Mouse (Mus musculus) embryo, embryonic 10 days (tissue): Measurements from ENCODE around the gene Kifc5b.
"Not testable (repeated sequence)": the region's sequence is repeated elsewhere in the genome, so short reads cannot be mapped to it uniquely, and the experiment has no call there.

ENCODE experiments used
- DNase-seq: peaks from one replicate; pipeline ENCODE4 v3.0.0-alpha.2; 2015; ENCODE audit warnings: low spot score

The Kifc5b gene

DNA sequence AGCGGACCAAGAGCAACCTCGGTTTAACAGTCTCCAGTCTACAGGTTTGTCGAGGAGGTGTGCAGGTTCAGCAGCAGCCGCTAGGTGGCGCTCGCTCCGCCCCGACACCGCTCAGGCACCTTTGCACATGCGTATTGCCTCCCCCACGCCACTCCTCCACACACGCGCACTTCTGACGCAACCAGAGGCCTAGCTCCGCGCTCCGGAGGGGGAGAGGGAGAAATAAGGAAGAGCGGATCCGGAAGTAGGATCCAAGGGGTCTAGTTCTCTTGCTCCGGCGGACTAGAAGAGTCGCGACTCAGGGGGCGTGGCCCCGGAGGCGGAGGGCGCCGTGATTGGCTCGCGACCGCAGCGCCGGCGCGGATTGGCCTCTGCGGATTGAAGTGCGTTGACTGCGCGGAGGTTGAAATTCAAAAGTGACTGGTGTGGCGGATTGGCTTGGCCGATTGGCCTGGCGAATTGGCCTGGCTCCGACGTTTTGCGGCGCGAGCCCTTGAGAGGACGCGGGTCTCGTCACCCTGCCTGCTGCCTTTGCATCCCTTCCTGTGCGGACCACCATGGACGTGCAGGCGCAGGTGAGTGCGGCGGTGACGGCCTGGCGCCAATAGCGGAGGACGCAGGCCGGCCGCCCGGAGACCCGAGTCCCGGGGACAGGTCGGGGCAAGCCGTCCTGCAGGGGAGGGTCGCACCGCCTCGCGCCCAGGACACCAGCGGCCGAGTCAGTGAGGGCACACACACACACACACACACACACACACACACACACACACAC is at the start of gene Kifc5b:
Gene Kifc5b (plus strand): TSS at position 381 of the 772 bp plus-strand sequence.
- DNase-seq: peak; percentile 99

DNA sequence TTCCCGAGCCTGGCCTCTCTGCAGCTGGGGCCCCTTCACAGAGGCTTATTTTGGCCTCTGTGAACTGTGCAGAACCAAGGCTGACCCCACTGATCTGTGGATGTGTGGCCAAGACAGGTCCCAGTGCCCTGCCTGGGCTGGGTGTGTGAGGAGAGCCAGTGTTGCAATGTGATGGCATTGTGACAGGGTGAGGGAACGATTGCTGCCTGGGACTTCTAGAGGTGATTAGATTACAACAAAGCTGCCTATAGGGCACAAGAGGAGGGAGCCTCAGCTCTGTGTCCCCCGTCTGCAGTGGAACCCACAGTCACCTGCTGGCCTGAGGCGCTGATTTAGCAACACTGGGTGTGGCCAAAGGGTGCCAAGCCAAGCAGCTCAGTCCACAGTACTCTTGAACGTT is 48.1 kb upstream of the Kifc5b start:
- DNase-seq: no peak

DNA sequence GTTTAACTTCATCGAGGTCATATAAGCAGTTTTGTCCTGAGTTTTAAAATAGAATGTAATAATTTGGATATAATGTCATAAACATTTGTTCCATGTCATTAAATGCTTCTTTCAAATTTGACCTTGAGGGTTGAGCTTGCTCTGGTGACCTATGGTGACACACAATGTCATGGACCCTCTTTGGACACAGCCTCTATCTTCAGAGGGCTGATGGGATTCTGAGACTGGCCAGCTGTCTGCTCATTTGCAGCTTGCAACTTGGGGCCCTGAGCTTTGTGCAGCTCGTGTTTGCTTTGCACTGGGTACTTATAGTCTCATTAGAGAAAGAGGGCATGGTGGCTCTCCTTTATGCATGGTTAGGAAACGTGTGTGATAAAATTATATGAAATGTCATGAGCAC is 44.0 kb upstream of the Kifc5b start:
- DNase-seq: no peak

DNA sequence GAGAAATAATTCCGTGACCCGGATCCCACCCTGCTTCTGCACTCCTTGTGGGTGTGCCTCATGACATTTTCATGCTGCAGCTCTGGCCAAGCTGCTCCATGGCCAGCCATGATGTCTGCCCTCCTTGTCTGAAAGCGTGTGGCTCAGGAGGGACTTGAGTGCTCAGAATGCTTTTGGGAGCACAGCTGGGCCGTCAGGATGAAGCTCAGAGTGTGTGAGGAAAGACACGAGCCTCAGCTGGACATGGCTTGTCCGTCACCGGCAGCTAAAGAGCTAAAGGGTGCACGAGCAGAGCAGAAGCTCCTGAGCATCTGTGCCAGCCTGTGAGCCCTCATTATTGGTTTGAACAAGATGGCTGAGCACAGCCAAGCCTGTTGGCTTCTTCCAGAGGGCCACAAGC is 43.4 kb upstream of the Kifc5b start:
- no peak for DNase-seq

DNA sequence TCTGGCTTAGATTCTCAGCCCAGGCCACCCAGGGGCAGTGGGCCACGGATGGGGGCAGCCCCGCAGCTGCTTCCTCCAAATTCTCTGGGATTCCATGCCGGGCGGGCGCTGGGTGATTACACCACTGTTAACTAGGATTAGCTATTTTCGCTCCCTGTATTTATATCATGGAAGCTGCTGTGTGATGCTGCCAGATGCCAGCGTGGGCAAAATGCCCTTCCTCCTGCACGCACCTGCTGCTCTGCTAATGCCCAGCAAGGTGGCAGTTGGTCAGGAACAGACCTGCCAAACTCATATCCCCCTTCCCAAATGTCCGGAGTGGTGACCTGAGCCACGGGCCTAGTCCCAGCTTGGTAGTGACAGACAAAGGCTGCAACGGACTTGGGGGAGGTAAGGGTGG is 42.3 kb upstream of the Kifc5b start:
- no peak for DNase-seq

DNA sequence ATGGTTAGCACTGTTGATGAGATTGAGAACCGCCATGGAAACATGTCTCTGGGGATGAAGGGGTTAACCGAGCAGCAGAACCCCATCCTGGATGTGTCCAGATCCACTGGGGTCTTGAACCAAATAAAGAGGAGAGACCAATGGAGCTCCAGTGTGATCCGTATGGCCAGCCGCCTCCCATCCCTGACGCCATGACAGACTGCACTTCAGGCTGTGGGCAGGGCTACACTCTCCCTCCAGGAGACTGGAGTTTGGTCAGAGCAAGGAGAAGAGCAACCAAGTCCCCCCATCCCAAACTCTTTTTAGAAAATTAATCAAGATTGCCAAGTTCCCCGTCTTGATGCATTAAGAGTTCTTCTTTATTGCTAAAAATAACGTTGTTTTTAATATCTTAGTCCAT is 39.0 kb upstream of the Kifc5b start:
- no peak for DNase-seq

DNA sequence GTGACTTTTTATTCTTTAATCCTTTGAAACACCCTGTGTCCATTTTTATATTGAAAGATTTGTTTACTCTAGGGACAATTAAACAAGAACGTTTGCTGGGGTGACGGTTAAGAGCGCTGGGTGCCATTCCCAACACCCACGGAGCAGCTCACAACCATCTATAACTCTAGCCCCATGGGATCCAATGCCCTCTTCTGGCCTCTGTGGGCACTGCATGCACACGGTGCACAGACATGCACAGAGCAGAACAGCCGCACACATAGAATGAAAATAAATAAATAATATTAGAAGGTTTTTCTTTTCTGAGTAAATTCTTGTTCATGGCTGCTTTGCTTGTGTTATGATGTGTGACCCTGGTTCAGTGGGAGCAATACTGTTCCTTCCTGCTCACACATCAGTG is 37.7 kb upstream of the Kifc5b start:
- no peak for DNase-seq

DNA sequence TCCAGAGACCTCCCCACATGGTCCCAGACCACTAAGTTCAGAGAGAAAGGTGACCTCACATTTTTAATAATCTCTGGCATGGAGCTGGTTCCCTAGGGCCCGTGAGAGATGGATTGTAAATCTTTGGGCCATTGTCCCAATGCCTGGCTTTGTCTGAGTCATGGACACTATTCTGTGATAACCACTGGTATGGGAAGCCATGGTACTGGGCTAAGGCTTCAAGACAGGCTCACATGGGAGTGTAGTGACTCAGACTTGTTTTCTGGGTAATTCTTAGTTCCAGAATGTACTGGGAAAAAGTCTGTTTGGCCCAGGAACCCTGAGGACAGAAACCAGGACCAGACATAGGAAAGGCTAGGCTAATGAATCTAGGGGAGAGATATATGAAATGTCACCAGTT is 34.2 kb upstream of the Kifc5b start:
- no peak for DNase-seq

DNA sequence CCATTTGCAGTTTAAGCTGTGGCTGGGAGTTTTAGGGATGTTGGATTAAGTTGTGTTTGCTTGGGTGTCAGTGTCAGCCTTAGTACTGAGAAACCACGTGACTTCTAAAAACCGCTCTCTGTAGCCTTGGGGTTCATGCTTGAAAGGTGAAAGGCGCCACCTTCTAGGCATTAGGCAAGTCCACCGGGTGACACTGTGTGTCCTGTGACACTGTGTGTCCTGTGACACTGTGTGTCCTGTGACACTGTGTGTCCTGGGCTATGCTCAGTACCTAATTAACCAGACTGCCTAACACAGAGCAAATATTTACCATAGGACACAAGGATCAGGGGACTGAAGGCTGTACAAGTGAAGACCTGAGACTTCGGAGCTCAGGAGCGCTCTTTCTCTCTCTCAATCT is 33.3 kb upstream of the Kifc5b start:
- no peak for DNase-seq

DNA sequence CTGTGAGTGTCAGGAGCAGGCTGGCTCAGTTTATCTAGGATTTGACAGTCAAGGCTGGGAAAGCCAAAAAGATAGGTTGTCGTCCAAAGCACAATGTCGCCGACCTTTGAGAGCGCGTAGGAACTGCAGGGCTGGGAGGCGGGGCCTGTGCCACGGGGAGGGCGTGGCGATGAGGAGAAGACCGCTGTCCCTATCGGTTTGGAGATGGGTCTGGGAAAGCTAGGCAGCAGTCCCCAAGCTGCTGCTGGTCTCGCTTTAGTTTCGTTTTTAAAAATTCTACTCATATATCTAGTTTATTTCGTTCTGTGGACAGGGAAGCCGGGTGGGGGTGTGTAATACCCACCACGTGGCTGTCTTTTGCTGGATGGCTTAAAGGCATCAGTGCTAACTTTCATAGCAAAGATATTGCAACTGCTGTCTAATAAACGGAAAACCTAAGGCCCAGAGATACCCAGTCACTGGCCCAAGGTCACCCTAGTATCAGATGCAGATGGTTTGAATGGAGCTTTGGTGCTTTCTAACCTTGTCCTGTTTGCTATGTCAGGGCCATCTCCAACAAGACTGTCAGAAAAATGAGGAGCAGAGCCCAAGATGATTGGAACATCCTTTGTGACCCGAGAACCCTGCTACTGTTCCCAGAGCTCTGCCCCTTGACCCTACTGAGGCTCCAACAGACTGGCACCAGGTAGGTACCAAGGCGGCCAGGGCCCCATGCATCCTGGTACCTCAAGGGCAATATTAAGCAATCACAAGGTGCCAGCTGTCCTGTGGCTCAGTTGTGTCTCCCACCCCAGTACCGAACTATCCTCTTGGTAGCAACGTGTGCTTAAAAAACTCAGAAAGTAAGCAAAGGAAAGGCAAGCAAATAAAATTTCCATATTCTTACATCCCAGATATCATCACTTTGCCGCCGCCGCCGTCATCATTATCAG is 31.6 kb upstream of the Kifc5b start:
- peak; percentile 94 for DNase-seq

DNA sequence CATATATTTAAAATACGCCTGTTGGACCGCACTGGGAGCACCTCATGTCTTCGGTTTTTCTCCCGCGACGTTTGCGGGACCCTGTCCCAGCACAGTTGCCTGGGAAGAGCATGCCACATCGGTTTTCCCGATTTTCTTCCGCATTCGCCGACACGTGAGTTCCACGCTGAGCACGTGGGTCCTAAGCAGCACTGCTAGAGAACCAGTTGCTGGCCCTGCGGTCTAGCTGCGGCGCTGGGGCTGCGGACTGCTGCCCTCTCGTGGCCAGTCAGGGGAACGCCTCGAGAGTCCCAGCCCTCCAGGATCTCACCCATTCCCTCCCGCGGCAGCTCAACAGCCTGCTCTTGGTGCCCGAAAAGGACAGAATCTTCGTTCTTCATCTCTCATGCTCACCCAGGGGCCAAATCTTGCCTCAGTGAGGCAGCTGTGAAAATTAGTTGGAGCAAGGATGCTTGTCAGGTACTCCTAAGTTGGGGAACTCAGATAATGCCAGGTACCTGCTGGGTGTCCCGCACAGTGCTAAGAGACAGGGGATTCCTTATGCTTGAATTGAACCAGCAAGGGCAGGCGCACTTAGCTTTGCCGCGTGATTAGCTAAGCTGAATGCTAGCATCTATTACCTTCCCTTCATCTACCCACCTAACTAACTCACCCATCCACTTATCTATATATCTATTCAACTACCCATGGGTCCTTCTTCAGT is 30.7 kb upstream of the Kifc5b start:
- DNase-seq: peak; percentile 91

DNA sequence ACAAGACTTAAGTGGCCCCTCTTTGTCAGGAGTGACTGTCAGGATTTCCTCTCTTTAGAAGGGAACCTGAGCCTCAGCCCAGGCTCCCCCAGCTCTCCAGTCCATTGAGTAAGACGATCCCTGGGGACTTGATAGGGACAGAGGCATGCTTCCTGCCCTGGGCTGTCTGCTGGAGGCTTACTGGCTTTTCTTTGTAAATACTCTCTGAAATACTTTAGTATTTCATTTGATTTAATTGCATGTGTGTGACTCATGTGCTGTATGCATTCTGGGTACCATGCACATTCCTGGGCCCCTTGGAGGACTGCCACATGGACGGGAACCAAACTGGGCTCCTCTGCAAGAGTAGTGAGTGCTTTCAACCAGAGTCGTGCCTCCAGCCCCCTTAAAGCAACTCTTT is 29.0 kb upstream of the Kifc5b start:
- no peak for DNase-seq

DNA sequence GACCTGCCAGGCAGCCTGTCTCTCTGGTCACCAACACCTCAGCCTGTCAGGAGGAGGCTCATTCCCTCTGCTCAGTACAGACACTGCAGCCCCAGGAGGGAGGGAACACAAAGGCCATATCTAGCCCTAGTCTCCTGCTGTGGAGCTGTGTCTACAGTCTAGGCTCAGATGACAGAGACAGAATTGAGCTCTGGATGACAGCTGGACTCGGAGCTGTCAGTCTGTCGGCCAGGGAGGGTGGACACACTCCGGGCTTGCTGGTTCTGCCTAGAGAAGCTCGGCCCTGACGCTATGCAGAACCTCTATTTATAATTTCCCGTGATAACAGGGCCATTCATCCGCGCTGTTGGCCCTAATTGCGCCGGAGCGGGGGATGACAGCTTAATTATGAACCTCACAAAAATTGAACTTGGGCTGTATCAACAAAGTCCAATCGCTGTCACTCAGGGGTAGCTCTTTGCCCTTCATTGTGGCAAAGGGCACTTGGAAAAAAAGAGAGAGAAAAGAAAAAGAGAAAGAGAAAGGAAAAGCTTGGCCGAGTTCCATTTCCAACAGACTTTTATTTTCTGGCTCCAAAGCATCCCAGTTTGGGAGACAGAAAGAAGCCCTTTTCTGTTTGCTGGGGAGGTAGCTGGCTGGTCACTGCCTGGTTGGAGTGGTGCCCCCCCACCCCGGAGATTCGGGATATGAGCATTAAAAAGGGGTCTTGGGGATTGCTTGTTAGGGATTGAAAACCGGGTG is 24.1 kb upstream of the Kifc5b start:
- peak; percentile 17 for DNase-seq

DNA sequence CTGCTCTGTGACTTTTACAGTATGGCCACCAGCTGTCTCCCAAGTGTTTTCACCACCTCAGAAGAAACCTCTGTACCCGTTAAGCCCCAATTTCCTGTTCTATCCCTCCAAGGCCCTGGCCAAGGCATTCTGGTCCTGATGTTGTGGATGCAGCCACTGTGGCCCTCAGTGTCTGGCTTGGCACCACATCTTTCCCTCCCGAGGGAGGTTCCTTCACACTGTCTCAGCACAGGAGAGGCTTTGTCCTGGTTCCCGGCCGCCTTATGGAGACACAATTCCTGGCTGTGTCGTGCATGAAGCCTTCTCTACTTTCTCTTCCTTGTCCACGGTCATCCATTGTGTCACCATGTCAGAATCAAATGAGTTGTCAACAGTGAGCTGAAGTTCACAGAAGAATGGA is 23.4 kb upstream of the Kifc5b start:
- no peak for DNase-seq

DNA sequence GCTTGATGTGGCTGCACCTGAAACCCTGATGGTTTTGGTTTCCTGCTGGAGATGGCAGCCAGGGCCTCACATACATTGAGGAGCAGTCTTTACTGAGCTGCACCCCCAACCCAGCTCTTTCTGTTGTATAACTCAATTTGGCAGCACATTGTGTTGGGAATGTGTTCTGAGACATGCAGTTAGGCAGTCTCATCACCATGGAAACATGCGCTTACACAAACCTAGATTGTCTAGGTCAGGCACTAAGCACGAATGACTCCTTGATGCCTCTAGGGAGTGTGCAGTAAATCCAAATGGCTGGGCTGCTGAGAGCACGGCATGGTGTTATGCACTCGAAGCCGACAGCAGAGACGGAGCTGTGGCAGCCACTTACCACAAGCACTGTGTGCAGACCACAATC is 22.5 kb upstream of the Kifc5b start:
- DNase-seq: no peak

DNA sequence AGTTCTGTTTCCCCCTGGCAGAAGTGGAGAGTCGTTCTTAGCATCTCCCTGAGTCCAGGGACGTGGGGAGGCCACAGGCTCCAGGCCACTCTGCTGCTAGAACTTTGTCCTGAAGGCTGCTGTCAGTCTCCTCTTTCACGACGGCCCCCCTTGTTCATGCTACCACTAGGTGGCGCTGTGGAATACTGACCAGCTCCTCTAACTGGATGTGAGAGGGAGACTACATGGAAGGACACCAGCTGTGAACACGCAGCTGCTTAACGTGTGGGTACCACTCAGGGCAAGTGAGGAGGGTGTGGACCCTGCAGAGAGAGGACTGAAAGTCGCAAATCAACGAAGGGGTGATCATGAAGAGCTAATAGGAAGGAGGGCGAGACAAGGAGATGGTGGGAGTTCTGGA is 21.3 kb upstream of the Kifc5b start:
- DNase-seq: peak; percentile 87

DNA sequence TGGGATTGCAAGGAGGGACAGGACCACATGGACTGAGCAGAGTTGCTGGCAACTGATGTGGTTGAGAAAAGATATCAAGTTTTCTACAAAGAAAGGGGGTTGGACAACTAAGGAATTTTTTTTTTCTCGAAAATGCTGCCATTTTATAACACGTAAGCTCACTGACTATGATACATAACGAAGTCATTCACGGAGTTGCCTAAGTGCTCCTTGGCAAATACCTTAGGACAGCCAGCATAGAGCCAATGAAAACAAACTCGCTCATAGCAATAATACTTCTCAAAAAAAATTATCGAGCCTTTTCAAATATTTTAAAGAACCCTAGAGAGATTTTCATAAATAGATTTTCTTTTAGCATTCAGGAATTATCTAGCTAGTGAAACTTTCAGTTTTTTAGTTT is 16.0 kb upstream of the Kifc5b start:
- DNase-seq: no peak

DNA sequence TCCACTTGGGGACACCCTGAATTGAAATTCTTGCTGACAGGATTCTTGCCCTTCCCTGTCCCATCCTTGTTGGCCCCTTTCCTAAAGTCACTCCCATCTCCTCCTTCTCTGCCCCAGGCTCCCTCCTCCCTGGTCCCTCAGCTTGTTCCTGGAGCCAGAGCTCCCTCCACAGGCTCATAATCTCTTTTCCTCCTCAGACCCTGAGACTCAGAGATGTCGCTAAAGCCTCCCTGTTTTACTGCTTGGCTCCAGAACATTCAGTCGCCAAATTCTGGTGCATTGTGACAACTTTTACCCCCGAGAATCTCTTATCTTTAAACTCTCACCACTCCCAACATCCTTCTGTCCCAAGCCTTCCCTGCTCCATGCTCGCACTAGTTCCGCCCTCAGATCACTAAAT is 12.6 kb upstream of the Kifc5b start:
- DNase-seq: no peak

DNA sequence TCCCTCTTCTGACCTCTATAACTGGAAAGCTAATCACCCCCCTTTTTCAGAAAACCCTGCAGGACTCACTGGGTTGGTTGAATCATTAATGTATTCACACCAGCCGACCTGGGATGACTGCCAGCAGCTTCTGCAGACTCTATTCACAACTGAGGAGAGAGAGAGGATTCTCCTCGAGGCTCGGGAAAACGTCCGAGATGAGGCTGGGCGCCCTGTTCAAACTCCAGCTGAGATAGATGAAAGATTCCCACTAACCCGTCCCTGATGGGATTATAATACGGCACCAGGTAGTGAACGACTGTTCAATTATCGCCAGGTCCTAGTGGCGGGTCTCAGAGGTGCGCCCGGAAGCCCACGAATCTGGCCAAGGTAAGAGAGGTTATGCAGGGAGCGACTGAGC is 9.4 kb upstream of the Kifc5b start:
- DNase-seq: not testable (repeated sequence)

DNA sequence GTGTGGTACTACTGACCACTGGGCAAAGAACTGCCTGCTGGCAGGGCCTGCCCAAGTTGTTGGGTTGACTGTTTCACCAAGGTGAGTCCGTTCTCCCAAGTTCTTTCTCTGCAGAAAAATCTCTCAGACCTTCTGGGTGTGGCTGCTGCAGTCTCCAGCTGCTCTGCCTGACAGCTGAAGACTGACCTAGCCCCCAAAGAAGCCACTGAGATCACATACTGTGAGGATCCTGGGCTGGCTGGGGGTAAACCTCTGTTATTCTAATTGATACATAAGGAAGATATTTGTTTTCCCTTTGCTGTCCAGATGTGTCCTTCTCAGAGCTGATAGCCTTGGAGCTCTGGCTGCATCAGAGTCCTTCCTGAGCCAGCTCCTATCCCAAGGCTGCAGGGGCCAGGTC is 1.6 kb upstream of the Kifc5b start:
- no peak for DNase-seq

DNA sequence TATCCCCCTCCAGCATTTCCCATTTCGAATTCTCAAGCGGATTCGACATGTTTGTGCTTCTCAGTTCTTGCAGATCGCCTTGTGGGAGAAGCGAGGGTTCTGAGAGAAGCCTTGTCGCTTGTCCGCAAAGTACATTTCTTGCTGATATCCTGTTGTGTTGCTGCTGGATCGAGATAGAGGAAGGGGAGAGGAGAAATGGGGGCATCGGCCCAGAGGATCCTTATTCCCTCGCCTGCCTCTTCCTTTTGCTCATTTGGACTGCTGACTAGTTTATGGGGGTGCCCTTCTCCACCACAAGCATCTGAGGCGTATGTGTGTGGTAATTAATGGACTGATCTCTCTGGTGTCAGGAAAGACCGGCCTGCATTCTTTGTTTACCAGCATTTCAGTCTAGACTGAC is 669 bp downstream of the Kifc5b start:
- not testable (repeated sequence) for DNase-seq

DNA sequence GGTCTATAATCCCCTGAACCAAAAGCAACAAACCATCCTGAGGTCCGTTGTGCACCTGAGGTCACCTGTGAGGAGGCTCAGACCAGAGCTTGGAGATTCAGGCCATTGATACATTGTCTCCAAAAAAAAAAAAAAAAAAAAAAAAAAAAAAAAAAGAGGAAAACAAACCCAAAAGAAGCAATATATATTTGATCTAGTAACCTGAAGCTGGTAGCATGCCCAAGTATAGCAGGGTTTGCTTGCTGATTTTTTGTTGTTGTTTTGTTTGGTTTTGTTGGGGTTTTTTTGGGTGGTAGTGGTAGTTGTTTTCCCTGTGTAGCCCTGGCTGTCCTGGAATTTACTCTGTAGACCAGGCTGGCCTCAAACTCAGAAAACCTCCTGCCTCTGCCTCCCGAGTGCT is 1.5 kb downstream of the Kifc5b start:
- no peak for DNase-seq
